7 mouse cellular contexts compared by ENCODE assay signal in the genomic region with DNA sequence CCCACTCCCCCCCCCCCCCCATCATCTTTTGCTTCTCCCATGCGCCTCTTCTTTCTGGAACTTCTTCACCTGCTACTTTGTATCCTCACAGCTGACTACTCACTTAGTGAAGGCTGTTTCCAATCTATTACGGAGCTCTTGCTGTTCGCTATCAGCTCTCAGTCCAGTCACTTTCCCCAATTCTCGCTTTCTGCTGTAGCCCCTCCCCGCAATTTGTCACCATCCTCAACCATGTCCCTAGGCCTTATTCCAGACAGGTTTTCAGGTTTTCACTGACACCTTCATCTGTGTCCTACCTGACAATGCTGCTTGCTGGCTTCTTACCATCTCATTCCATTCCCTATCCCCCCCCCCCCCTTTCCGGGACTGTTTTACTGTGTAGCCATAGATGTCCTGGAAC. TPM values are rescaled to one million over a fixed set of nuclear protein-coding genes. Genes with fewer than 3 reads are reported as not detected.
A peak's percentile ranks its signal among the peaks of the same experiment; 100 is the strongest.
DNase-seq lines count a peak whose midpoint lies in the region; ATAC-seq and TF ChIP-seq lines count a peak whose summit lies in the region.

No protein-coding gene starts in this region.

- TF ChIP-seq CTCF in lung, adult 2 months (IDR thresholded peaks at IDR 0.05; ENCODE audit: insufficient read depth, low read length): no peak
- TF ChIP-seq CTCF in small intestine, adult 2 months (IDR thresholded peaks at IDR 0.05; ENCODE audit: extremely low read depth, insufficient read length, insufficient replicate concordance, low read depth, low read length): no peak

- WGBS in lung, embryonic 15.5 days: 66% methylated on average over 6 of the region's 6 CpGs
- WGBS in lung, adult 2 months: 69% methylated on average over 6 of the region's 6 CpGs
- WGBS in forebrain, embryonic 12.5 days: 50% methylated on average over 6 of the region's 6 CpGs
- WGBS in limb, embryonic 11.5 days: 55% methylated on average over 6 of the region's 6 CpGs
- 83% methylated on average over 6 of the region's 6 CpGs for WGBS in small intestine, adult 2 months

- peak overlapping the region; percentile 95 for H3K4me3 ChIP-seq in lung, embryonic 15.5 days
- H3K4me3 ChIP-seq in lung, adult 2 months (replicated peaks; ENCODE audit: extremely low read depth, low read depth, low read length): no peak overlapping the region
- H3K4me3 ChIP-seq in forebrain, embryonic 12.5 days (replicated peaks): peak overlapping the region; percentile 83
- peak overlapping the region; percentile 93 for H3K4me3 ChIP-seq in limb, embryonic 11.5 days (ENCODE audit: low read depth, low read length)
- peak overlapping the region; percentile 73 for H3K4me3 ChIP-seq in small intestine, adult 2 months (ENCODE audit: low read depth, low read length)

- no peak for ATAC-seq in lung, embryonic 15.5 days (ENCODE audit: borderline replicate concordance, extremely low read depth, low FRiP score, low TSS enrichment)
- no peak for ATAC-seq in forebrain, embryonic 12.5 days (ENCODE audit: low FRiP score)
- ATAC-seq in limb, embryonic 11.5 days (ENCODE audit: insufficient number of reproducible peaks, low FRiP score, low TSS enrichment, low read depth): no peak

- H3K9me3 ChIP-seq in lung, embryonic 15.5 days: no peaks in the 10 kb centered on the region
- H3K9me3 ChIP-seq in forebrain, embryonic 12.5 days: no peaks in the 10 kb centered on the region
- H3K9me3 ChIP-seq in limb, embryonic 11.5 days (ENCODE audit: control insufficient read depth, low read length): no peaks in the 10 kb centered on the region

- peak overlapping the region; percentile 87 for H3K4me2 ChIP-seq in lung, embryonic 15.5 days
- peak overlapping the region; percentile 83 for H3K4me2 ChIP-seq in forebrain, embryonic 12.5 days
- peak overlapping the region; percentile 85 for H3K4me2 ChIP-seq in limb, embryonic 11.5 days (ENCODE audit: low read depth, severe bottlenecking)

- no peak overlapping the region for H3K27ac ChIP-seq in lung, embryonic 15.5 days
- H3K27ac ChIP-seq in forebrain, embryonic 12.5 days: 0 out of 2 replicates have a peak overlapping the region, but pooled peaks have one; percentile 92
- H3K27ac ChIP-seq in limb, embryonic 11.5 days (replicated peaks; ENCODE audit: low read depth, low read length): no peak overlapping the region
- no peak overlapping the region for H3K27ac ChIP-seq in small intestine, adult 2 months (ENCODE audit: insufficient read depth, low read depth, low read length)

- H3K36me3 ChIP-seq in lung, embryonic 15.5 days: peaks cover 7% of the 10 kb centered on the region
- peaks cover 17% of the 10 kb centered on the region for H3K36me3 ChIP-seq in forebrain, embryonic 12.5 days (replicated peaks)
- H3K36me3 ChIP-seq in limb, embryonic 11.5 days (ENCODE audit: control insufficient read depth, insufficient read depth, low read length): peaks cover 3% of the 10 kb centered on the region; the same call in 1 of the 2 replicates
- no peaks in the 10 kb centered on the region for H3K36me3 ChIP-seq in small intestine, adult 2 months (ENCODE audit: control insufficient read depth, insufficient read depth, low read length)

- H3K4me1 ChIP-seq in lung, embryonic 15.5 days: peaks cover 14% of the 10 kb centered on the region
- H3K4me1 ChIP-seq in lung, adult 2 months (ENCODE audit: control insufficient read depth, insufficient read depth, low read length): no peaks in the 10 kb centered on the region; the same call in 1 of the 2 replicates
- H3K4me1 ChIP-seq in forebrain, embryonic 12.5 days: peaks cover 22% of the 10 kb centered on the region
- no peaks in the 10 kb centered on the region for H3K4me1 ChIP-seq in limb, embryonic 11.5 days (ENCODE audit: control insufficient read depth, insufficient read depth, low read length)
- H3K4me1 ChIP-seq in small intestine, adult 2 months (ENCODE audit: control insufficient read depth, insufficient read depth, insufficient read length, low read length): peaks cover 6% of the 10 kb centered on the region; the same call in 1 of the 2 replicates

- DNase-seq in lung, adult 2 months: no peak
- no peak for DNase-seq in limb, embryonic 11.5 days (ENCODE audit: low spot score)
- DNase-seq in ovary, postnatal 14 days (ENCODE audit: low spot score): no peak
- no peak for DNase-seq in natural killer cell, adult 2 months (ENCODE audit: low spot score in 2 of 2)

- H3K27me3 ChIP-seq in lung, embryonic 15.5 days: no peaks in the 10 kb centered on the region
- no peaks in the 10 kb centered on the region for H3K27me3 ChIP-seq in forebrain, embryonic 12.5 days
- no peaks in the 10 kb centered on the region for H3K27me3 ChIP-seq in limb, embryonic 11.5 days (ENCODE audit: control insufficient read depth, insufficient read depth, low read length)
- no peaks in the 10 kb centered on the region for H3K27me3 ChIP-seq in small intestine, adult 2 months (ENCODE audit: control insufficient read depth, insufficient read depth, low read length)

- H3K9ac ChIP-seq in lung, embryonic 15.5 days: peak overlapping the region; percentile 91; the same call in 1 of the 2 replicates
- peak overlapping the region; percentile 98; the same call in 1 of the 2 replicates for H3K9ac ChIP-seq in forebrain, embryonic 12.5 days
- peak overlapping the region; percentile 97; the same call in 1 of the 2 replicates for H3K9ac ChIP-seq in limb, embryonic 11.5 days (ENCODE audit: low read length)

- TF ChIP-seq POLR2A in lung, adult 2 months (IDR thresholded peaks at IDR 0.05; ENCODE audit: borderline replicate concordance, extremely low read depth, low read depth, low read length): no peak
- TF ChIP-seq POLR2A in small intestine, adult 2 months (IDR thresholded peaks at IDR 0.05; ENCODE audit: low read depth, low read length): no peak

RNA-seq across cellular contexts. Expression of a gene that starts 1.1 kb away (rescaled TPM):
- polyA plus RNA-seq in lung, embryonic 15.5 days (2015; fragmentation: Nextera tagmentation; extraction: Ambion mirVana): 24.5 and 28.5 TPM in 2 replicates
- polyA plus RNA-seq in lung, adult 2 months (2012; rRNA removed): 153 and 372 TPM in 2 replicates
- 47.1 and 57.2 TPM in 2 replicates for polyA plus RNA-seq in forebrain, embryonic 12.5 days (2016; fragmentation: Nextera tagmentation; extraction: Ambion mirVana)
- 22.7 and 23.4 TPM in 2 replicates for polyA plus RNA-seq in limb, embryonic 11.5 days (2014; fragmentation: Nextera tagmentation; extraction: Ambion mirVana)
- polyA plus RNA-seq in small intestine, adult 2 months (2012; rRNA removed): 73.9 and 252 TPM in 2 replicates

RNA-seq across cellular contexts. Expression of a gene that starts 16.2 kb away (rescaled TPM):
- 11.0 and 11.8 TPM in 2 replicates for polyA plus RNA-seq in lung, embryonic 15.5 days (2015; fragmentation: Nextera tagmentation; extraction: Ambion mirVana)
- 15.6 and 17.2 TPM in 2 replicates for polyA plus RNA-seq in lung, adult 2 months (2012; rRNA removed)
- polyA plus RNA-seq in forebrain, embryonic 12.5 days (2016; fragmentation: Nextera tagmentation; extraction: Ambion mirVana): 38.8 and 44.0 TPM in 2 replicates
- 19.4 and 19.8 TPM in 2 replicates for polyA plus RNA-seq in limb, embryonic 11.5 days (2014; fragmentation: Nextera tagmentation; extraction: Ambion mirVana)
- polyA plus RNA-seq in small intestine, adult 2 months (2012; rRNA removed): 7.1 and 10.6 TPM in 2 replicates

RNA-seq across cellular contexts. Expression of a gene that starts 31.9 kb away (rescaled TPM):
- polyA plus RNA-seq in lung, embryonic 15.5 days (2015; fragmentation: Nextera tagmentation; extraction: Ambion mirVana): 123 and 128 TPM in 2 replicates
- polyA plus RNA-seq in lung, adult 2 months (2012; rRNA removed): 204 and 210 TPM in 2 replicates
- polyA plus RNA-seq in forebrain, embryonic 12.5 days (2016; fragmentation: Nextera tagmentation; extraction: Ambion mirVana): 174 and 182 TPM in 2 replicates
- 122 and 125 TPM in 2 replicates for polyA plus RNA-seq in limb, embryonic 11.5 days (2014; fragmentation: Nextera tagmentation; extraction: Ambion mirVana)
- polyA plus RNA-seq in small intestine, adult 2 months (2012; rRNA removed): 213 and 376 TPM in 2 replicates
